Comparison of ENCODE assay signal across 27 mouse cellular contexts in the genomic region with DNA sequence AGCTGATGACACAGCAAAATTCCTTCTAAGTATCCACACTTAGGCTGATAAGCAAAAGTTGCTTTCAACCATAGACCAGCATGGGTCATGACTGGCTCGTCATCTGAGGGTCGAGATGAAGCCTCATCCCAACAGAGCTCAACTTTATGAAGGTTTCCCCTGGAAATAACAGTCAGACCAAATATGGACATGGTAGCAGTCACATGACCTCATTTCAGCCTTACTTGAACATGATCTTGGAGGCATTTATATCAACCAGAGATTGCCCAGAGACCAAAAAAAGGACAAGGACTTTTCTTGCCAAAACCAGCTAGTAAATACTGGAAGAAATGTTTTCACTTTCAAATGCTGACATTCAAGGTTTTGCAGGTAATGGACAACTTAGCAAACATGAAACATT. TPM values are rescaled to one million over a fixed set of nuclear protein-coding genes. Genes with fewer than 3 reads are reported as not detected.
DNase-seq lines count a peak whose midpoint lies in the region; ATAC-seq and TF ChIP-seq lines count a peak whose summit lies in the region.
"Had no signal": no experiment of that assay in that cellular context is flagged by ENCODE, and none has a peak within 500 bp of the region (broad histone marks: within the 10 kb centered on the region; RNA-seq: fewer than 3 reads in every experiment).

No protein-coding gene starts in this region.

- TF ChIP-seq EP300 in MEL (IDR thresholded peaks at IDR 0.05; ENCODE audit: low read depth in 1 of 2, low read length in 2 of 2) = no peak

- H3K9me3 ChIP-seq in MEL (replicated peaks; ENCODE audit: insufficient read depth, low read length) = no peaks in the 10 kb centered on the region
- H3K9me3 ChIP-seq in hindbrain, embryonic 14.5 days (ENCODE audit: control insufficient read depth, low read length) = no peaks in the 10 kb centered on the region
- H3K9me3 ChIP-seq: embryonic facial prominence, embryonic 10.5 days; embryonic facial prominence, embryonic 12.5 days; forebrain, embryonic 13.5 days; forebrain, embryonic 15.5 days; G1E had no signal

- TF ChIP-seq RAD21 in MEL (IDR thresholded peaks at IDR 0.05; ENCODE audit: low read depth, low read length) = no peak

- no peak overlapping the region for H3K4me3 ChIP-seq in MEL (ENCODE audit: control insufficient read depth in 1 of 2, insufficient read depth in 1 of 2, low read depth in 2 of 2, low read length in 2 of 2)
- no peak overlapping the region for H3K4me3 ChIP-seq in myocyte
- no peak overlapping the region for H3K4me3 ChIP-seq in hindbrain, embryonic 14.5 days (replicated peaks; ENCODE audit: low read length)
- H3K4me3 ChIP-seq: embryonic facial prominence, embryonic 10.5 days; embryonic facial prominence, embryonic 12.5 days; forebrain, embryonic 13.5 days; forebrain, embryonic 15.5 days had no signal

- TF ChIP-seq POLR2A in MEL (IDR thresholded peaks at IDR 0.05; ENCODE audit: control insufficient read depth in 1 of 2, insufficient read depth in 1 of 2, low read depth in 1 of 2, low read length in 2 of 2, poor library complexity in 1 of 2) (no peak), myocyte (IDR thresholded peaks at IDR 0.05; ENCODE audit: insufficient read length, low read depth) (no peak)

- ATAC-seq in hindbrain, embryonic 14.5 days (ENCODE audit: low FRiP score) = no peak
- ATAC-seq: activated CD4-positive, CD25-positive, alpha-beta regulatory T cell, adult 4 months; CD4-positive, CD25-positive, alpha-beta regulatory T cell, adult 4 months; forebrain, embryonic 13.5 days; forebrain, embryonic 15.5 days; forebrain, postnatal 0 days; Patski had no signal

- H3K27me3 ChIP-seq in MEL (ENCODE audit: control insufficient read depth in 1 of 2, insufficient read depth in 2 of 2, low read length in 2 of 2) (no peaks in the 10 kb centered on the region), myocyte (ENCODE audit: control insufficient read depth, insufficient read depth, insufficient read length) (no peaks in the 10 kb centered on the region)
- H3K27me3 ChIP-seq in hindbrain, embryonic 14.5 days (ENCODE audit: control insufficient read depth, insufficient read depth, low read length) = no peaks in the 10 kb centered on the region
- H3K27me3 ChIP-seq: CH12.LX; embryonic facial prominence, embryonic 12.5 days; forebrain, embryonic 13.5 days; forebrain, embryonic 15.5 days; Patski had no signal

- TF ChIP-seq CTCF in MEL (IDR thresholded peaks at IDR 0.05 in 2 of 3, conservative IDR thresholded peaks at IDR 0.05 in 1 of 3; ENCODE audit: control insufficient read depth in 1 of 3, insufficient read depth in 1 of 3, low read depth in 2 of 3, low read length in 3 of 3, poor library complexity in 1 of 3, severe bottlenecking in 1 of 3) = no peak

- no peak overlapping the region for H3ac ChIP-seq in myocyte (ENCODE audit: control insufficient read depth, insufficient read length)

- H3K4me2 ChIP-seq in myocyte (ENCODE audit: low read depth) = no peak overlapping the region
- H3K4me2 ChIP-seq in hindbrain, embryonic 14.5 days (replicated peaks) = no peak overlapping the region
- H3K4me2 ChIP-seq: embryonic facial prominence, embryonic 12.5 days; forebrain, embryonic 13.5 days; forebrain, embryonic 15.5 days had no signal

- H3K4me1 ChIP-seq in MEL (ENCODE audit: control insufficient read depth in 1 of 2, insufficient read depth in 2 of 2, low read length in 2 of 2) = no peaks in the 10 kb centered on the region
- no peaks in the 10 kb centered on the region for H3K4me1 ChIP-seq in hindbrain, embryonic 14.5 days (replicated peaks; ENCODE audit: control insufficient read depth, insufficient read depth, low read length)
- H3K4me1 ChIP-seq: embryonic facial prominence, embryonic 10.5 days; embryonic facial prominence, embryonic 12.5 days; forebrain, embryonic 13.5 days; forebrain, embryonic 15.5 days had no signal

- 95% methylated on average over 2 of the region's 2 CpGs for whole genome bisulfite sequencing in hindbrain, embryonic 14.5 days

- DNase-seq in MEL (ENCODE audit: low read depth, low spot score) (peak; percentile 11), adipocyte (ENCODE audit: low spot score) (peak; percentile 1)
- no peak for DNase-seq in adrenal gland, postnatal 10 days
- no peak for DNase-seq in hindbrain, embryonic 14.5 days (ENCODE audit: low spot score)
- DNase-seq in gastrocnemius, postnatal 25 days = no peak
- DNase-seq: adrenal gland, adult 2 months; adrenal gland, postnatal 14 days; adrenal gland, postnatal 36 days; cerebellum, adult 11 months; cerebellum, adult 18-20 months; cerebellum, adult 8-10 months; cerebellum, adult 9-11 months; cerebellum, postnatal 14 days; cerebellum, postnatal 36 days; forebrain, postnatal 0 days had no signal

- H3K27ac ChIP-seq in MEL (ENCODE audit: control insufficient read depth, low read depth, low read length) = no peak overlapping the region
- no peak overlapping the region for H3K27ac ChIP-seq in hindbrain, embryonic 14.5 days
- H3K27ac ChIP-seq: embryonic facial prominence, embryonic 10.5 days; embryonic facial prominence, embryonic 12.5 days; forebrain, embryonic 13.5 days; forebrain, embryonic 15.5 days had no signal

- no peak overlapping the region for H3K9ac ChIP-seq in MEL (ENCODE audit: control insufficient read depth, low read depth, low read length, poor library complexity, severe bottlenecking)
- no peak overlapping the region for H3K9ac ChIP-seq in hindbrain, embryonic 14.5 days
- H3K9ac ChIP-seq: embryonic facial prominence, embryonic 12.5 days; forebrain, embryonic 13.5 days; forebrain, embryonic 15.5 days; forebrain, postnatal 0 days had no signal

- H3K79me2 ChIP-seq in MEL (ENCODE audit: control insufficient read depth, insufficient read depth, low read length, poor library complexity) = no peaks in the 10 kb centered on the region
- no peaks in the 10 kb centered on the region for H3K79me2 ChIP-seq in myocyte (ENCODE audit: control insufficient read depth, insufficient read depth)

- H3K36me3 ChIP-seq in MEL (ENCODE audit: control insufficient read depth in 1 of 2, insufficient read depth in 2 of 2, low read length in 2 of 2) = no peaks in the 10 kb centered on the region
- H3K36me3 ChIP-seq in myocyte (ENCODE audit: control insufficient read depth, insufficient read depth) = no peaks in the 10 kb centered on the region
- no peaks in the 10 kb centered on the region for H3K36me3 ChIP-seq in hindbrain, embryonic 14.5 days (replicated peaks; ENCODE audit: control insufficient read depth, insufficient read depth)
- H3K36me3 ChIP-seq: embryonic facial prominence, embryonic 10.5 days; embryonic facial prominence, embryonic 12.5 days; forebrain, embryonic 15.5 days; G1E had no signal

TF ChIP-seq in MEL, 35 proteins besides CTCF, POLR2A, EP300 and RAD21:
- TF ChIP-seq TBP (IDR thresholded peaks at IDR 0.05; ENCODE audit: low read depth, low read length) (no peak), USF1 (IDR thresholded peaks at IDR 0.05; ENCODE audit: low read depth, low read length) (peak; percentile 69; the same call in 1 of the 2 replicates)
TF ChIP-seq in MEL: peak in this region for 1.

TF ChIP-seq in myocyte, 11 proteins besides CTCF, POLR2A, EP300 and RAD21:
- TF ChIP-seq USF1 (IDR thresholded peaks at IDR 0.05; ENCODE audit: low read depth) (peak; percentile 25), TCF12 (IDR thresholded peaks at IDR 0.05; ENCODE audit: insufficient read depth, poor library complexity, severe bottlenecking) (no peak), MYOD1 (IDR thresholded peaks at IDR 0.05; ENCODE audit: control insufficient read depth in 1 of 3, insufficient read length in 2 of 3, low read depth in 2 of 3) (no peak)
TF ChIP-seq in myocyte: peak in this region for 1.

RNA-seq across cellular contexts. Expression of gene Zswim2, which starts 47.3 kb away (rescaled TPM):
- total RNA-seq in MEL (2012; rRNA removed) = not detected in 2 replicates
- polyA plus RNA-seq in MEL (2012; ENCODE audit: insufficient read depth in 1 of 2, insufficient read length in 2 of 2, low read depth in 1 of 2, low replicate concordance in 2 of 2, missing spikeins in 1 of 2) (not detected), myocyte (2012; fragmentation: generic; extraction: Trizol) (not detected)
- total RNA-seq in adrenal gland, postnatal 10 days (2021) = not detected
- not detected in 2 replicates for polyA plus RNA-seq in hindbrain, embryonic 14.5 days (2014; fragmentation: Nextera tagmentation; extraction: Ambion mirVana)
- not detected for total RNA-seq in gastrocnemius, postnatal 25 days (2021)
- total RNA-seq: adrenal gland, adult 2 months; adrenal gland, postnatal 14 days; adrenal gland, postnatal 36 days; CH12.LX; common myeloid progenitor, adult 5-6 weeks; G1E had no signal
- polyA plus RNA-seq: activated CD4-positive, CD25-positive, alpha-beta regulatory T cell, adult 4 months; adrenal gland, adult 2 months; CD4-positive, CD25-positive, alpha-beta regulatory T cell, adult 4 months; embryonic facial prominence, embryonic 10.5 days; forebrain, embryonic 11.5 days; forebrain, embryonic 13.5 days; forebrain, postnatal 0 days; G1E; Patski had no signal

Comparison
In these comparisons a context has a peak if more than half of its experiments do, and no peak if none do; other contexts are left out.
1. DNase-seq: peak in MEL (single experiment) and adipocyte (single experiment); none in adrenal gland, postnatal 10 days (single experiment), hindbrain, embryonic 14.5 days (single experiment) and gastrocnemius, postnatal 25 days (single experiment).